Mouse (Mus musculus): ENCODE measurements at regions not wholly inside any gene's neighbourhood (a gene's known extent, or its start where the extent isn't known, plus 50 kb on each side); places are given as distances from the start of the nearest gene placed in this dataset.

DNA sequence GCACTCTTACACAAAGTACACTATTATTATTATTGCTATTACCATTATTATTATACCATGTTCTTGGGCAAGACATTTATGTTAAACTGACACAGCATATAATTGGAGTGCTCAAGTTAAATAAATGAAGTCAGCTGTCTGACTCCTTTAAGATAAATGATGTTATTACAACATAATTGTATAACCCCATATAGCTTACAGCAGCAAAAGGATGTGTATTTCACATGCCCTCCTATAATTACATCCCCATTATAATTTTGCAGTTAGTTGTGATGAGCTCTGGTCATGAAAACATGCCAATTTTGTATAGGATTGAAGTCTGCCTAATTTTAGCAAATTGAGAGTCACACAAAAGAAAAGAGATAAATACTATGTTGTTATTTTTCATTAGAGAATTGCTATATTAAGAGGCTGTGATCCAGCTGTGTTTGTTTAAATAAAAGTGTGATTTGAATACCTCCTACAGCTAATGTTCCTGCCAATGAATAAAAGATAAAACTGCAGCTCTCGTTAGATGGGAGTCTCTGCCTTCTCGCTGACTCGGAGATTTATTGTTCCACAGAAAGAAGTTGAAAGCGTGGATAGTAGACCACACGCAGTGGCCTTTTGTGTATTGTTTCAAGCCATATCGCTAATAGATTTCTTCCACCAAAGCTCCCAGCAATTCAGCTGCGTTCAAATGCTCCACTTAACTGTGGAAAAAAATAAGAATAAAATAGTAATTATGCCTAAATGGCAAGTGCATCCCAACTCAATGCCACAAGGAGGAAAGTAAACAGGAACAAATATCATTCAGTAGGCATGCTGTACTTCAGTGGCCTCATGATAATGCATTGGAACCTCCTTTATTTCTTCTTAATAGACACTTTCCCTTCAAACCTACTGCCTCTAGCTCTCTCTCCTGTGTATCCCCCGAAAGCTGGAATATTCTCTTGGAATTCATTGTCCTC lies 194.9 kb upstream of the Gm10192 start:
- no peak for DNase-seq

- no peak for DNase-seq
Measured at GRCm38 (mm10) chr4:97360473-97360872, 177.5 kb upstream of the Gm10192 start.

GRCm38 (mm10) chr4:97357958-97358357 lies 175.0 kb upstream of the Gm10192 start:
- peak; percentile 28 for DNase-seq

- no peak for DNase-seq
Measured at GRCm38 (mm10) chr4:97346799-97347198, 163.8 kb upstream of the Gm10192 start.

GRCm38 (mm10) chr4:97344335-97344734 lies 161.4 kb upstream of the Gm10192 start:
- no peak for DNase-seq

GRCm38 (mm10) chr4:97343378-97343777 lies 160.4 kb upstream of the Gm10192 start:
- DNase-seq = no peak
